ENCODE assay signal across 7 mouse cellular contexts in the genomic region with DNA sequence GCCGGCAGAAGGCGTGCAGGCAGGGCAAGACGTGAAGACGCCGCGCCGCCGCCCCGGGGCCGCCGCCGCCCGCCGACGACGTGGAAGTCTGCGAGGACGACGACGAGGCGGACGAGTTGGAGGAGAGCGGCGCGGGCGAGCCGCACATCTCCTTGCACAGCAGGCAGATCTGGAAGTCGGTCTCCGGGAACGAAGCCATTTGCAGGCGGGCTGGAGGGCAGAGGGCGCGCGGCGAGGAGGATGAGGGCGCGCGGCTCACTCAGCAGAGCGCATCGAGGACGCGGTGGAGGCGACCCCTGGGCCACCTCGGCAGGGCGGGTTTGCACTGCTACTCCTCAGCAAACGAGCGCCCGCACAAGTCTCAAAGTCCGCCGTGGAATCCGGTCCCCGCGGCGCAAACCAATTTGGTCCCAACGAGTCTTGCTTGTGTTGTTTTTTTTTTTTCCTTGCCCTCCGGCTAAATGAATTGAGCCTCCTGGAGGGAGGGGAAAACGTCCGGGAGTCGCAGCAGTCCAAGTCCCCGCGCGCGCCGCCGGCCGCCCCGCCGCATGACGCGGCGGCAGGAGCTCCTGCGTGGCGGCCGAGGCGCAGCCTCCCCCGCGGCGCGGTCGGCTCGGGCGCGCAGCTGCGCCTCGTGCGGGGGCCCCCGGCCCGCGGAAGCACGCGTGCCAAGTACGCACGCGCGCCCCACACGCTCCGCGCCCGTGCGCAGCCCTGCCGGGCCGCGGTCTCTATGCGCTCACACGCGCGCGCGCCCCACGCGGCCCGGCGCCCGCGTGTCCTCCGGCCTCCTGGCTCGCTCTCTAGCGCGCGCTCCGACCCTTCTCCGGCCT. TPM values are rescaled to one million over a fixed set of nuclear protein-coding genes. Genes with fewer than 3 reads are reported as not detected.
DNase-seq lines count a peak whose midpoint lies in the region; ATAC-seq lines count a peak whose summit lies in the region.

No protein-coding gene starts in this region.

- H3K9me3 ChIP-seq in lung, embryonic 16.5 days (ENCODE audit: control insufficient read depth, low read length) = no peaks in the 10 kb centered on the region
- no peaks in the 10 kb centered on the region for H3K9me3 ChIP-seq in embryonic facial prominence, embryonic 10.5 days
- H3K9me3 ChIP-seq in hindbrain, embryonic 15.5 days = no peaks in the 10 kb centered on the region

- H3K4me3 ChIP-seq in lung, embryonic 16.5 days (ENCODE audit: low read length) = peak overlapping the region; percentile 62
- H3K4me3 ChIP-seq in embryonic facial prominence, embryonic 10.5 days = peak overlapping the region; percentile 94
- H3K4me3 ChIP-seq in hindbrain, embryonic 15.5 days = peak overlapping the region; percentile 62

- peak overlapping the region; percentile 75 for H3K9ac ChIP-seq in lung, embryonic 16.5 days (ENCODE audit: low read length)
- peak overlapping the region; percentile 59 for H3K9ac ChIP-seq in hindbrain, embryonic 15.5 days

- DNase-seq in lung, postnatal 10 days = no peak
- DNase-seq in embryonic facial prominence, embryonic 10.5 days (ENCODE audit: low spot score) = peak; percentile 74
- DNase-seq in thymus, postnatal 4 days = peak; percentile 58
- no peak for DNase-seq in cerebellum, adult 9-10 months

- peak overlapping the region; percentile 85 for H3K4me2 ChIP-seq in lung, embryonic 16.5 days (ENCODE audit: low read depth, low read length)
- peak overlapping the region; percentile 96 for H3K4me2 ChIP-seq in hindbrain, embryonic 15.5 days

- no peaks in the 10 kb centered on the region for H3K36me3 ChIP-seq in lung, embryonic 16.5 days (ENCODE audit: control insufficient read depth, insufficient read depth, low read length)
- H3K36me3 ChIP-seq in embryonic facial prominence, embryonic 10.5 days (replicated peaks) = no peaks in the 10 kb centered on the region
- H3K36me3 ChIP-seq in hindbrain, embryonic 15.5 days = no peaks in the 10 kb centered on the region

- peaks cover 6% of the 10 kb centered on the region; the same call in 1 of the 2 replicates for H3K4me1 ChIP-seq in lung, embryonic 16.5 days (replicated peaks; ENCODE audit: control insufficient read depth, insufficient read depth, low read length)
- H3K4me1 ChIP-seq in embryonic facial prominence, embryonic 10.5 days = peaks cover 50% of the 10 kb centered on the region
- peaks cover 42% of the 10 kb centered on the region for H3K4me1 ChIP-seq in hindbrain, embryonic 15.5 days (replicated peaks)

- WGBS in lung, embryonic 16.5 days = under 1% methylated on average over 114 of the region's 122 CpGs
- under 1% methylated on average over 122 of the region's 122 CpGs for WGBS in embryonic facial prominence, embryonic 10.5 days
- under 1% methylated on average over 121 of the region's 122 CpGs for WGBS in hindbrain, embryonic 15.5 days

- ATAC-seq in lung, embryonic 16.5 days (ENCODE audit: low read depth) = peak; percentile 13
- peak; percentile 85 for ATAC-seq in hindbrain, embryonic 15.5 days (ENCODE audit: low FRiP score, low read depth)
- peak; percentile 19; the same call in 1 of the 2 replicates for ATAC-seq in megakaryocyte progenitor cell, adult 5-6 weeks (replicated peaks; ENCODE audit: poor library complexity)

- H3K27me3 ChIP-seq in lung, embryonic 16.5 days (ENCODE audit: control insufficient read depth, insufficient read depth, low read depth, low read length) = peaks cover 5% of the 10 kb centered on the region
- no peaks in the 10 kb centered on the region for H3K27me3 ChIP-seq in embryonic facial prominence, embryonic 10.5 days (replicated peaks; ENCODE audit: low read depth, poor library complexity, severe bottlenecking)
- H3K27me3 ChIP-seq in hindbrain, embryonic 15.5 days = peaks cover 45% of the 10 kb centered on the region

- peak overlapping the region; percentile 76 for H3K27ac ChIP-seq in lung, embryonic 16.5 days (ENCODE audit: low read length)
- H3K27ac ChIP-seq in embryonic facial prominence, embryonic 10.5 days (replicated peaks) = peak overlapping the region; percentile 99
- peak overlapping the region; percentile 61 for H3K27ac ChIP-seq in hindbrain, embryonic 15.5 days (replicated peaks)

RNA-seq across cellular contexts. Expression of a gene that starts 1.0 kb away (rescaled TPM):
- 0.79 and 0.87 TPM in 2 replicates for polyA plus RNA-seq in lung, embryonic 16.5 days (2015; fragmentation: Nextera tagmentation; extraction: Ambion mirVana)
- polyA plus RNA-seq in embryonic facial prominence, embryonic 10.5 days (2016; fragmentation: Nextera tagmentation; extraction: Ambion mirVana) = 7.8 and 9.4 TPM in 2 replicates
- polyA plus RNA-seq in hindbrain, embryonic 15.5 days (2015; fragmentation: Nextera tagmentation; extraction: Ambion mirVana) = 0.26 and 0.32 TPM in 2 replicates
- total RNA-seq in megakaryocyte progenitor cell, adult 5-6 weeks (2015) = 0.02 TPM in 1 of 2 replicates, not detected in the other
- not detected in 2 replicates for total RNA-seq in megakaryocyte progenitor cell, adult 5-6 weeks (2017)

RNA-seq across cellular contexts. Expression of a gene that starts 47.6 kb away (rescaled TPM):
- 0.21 and 0.72 TPM in 2 replicates for polyA plus RNA-seq in lung, embryonic 16.5 days (2015; fragmentation: Nextera tagmentation; extraction: Ambion mirVana)
- polyA plus RNA-seq in embryonic facial prominence, embryonic 10.5 days (2016; fragmentation: Nextera tagmentation; extraction: Ambion mirVana) = 1.0 and 1.2 TPM in 2 replicates
- not detected in 2 replicates for polyA plus RNA-seq in hindbrain, embryonic 15.5 days (2015; fragmentation: Nextera tagmentation; extraction: Ambion mirVana)
- not detected in 2 replicates for total RNA-seq in megakaryocyte progenitor cell, adult 5-6 weeks (2015)
- not detected in 2 replicates for total RNA-seq in megakaryocyte progenitor cell, adult 5-6 weeks (2017)

RNA-seq across cellular contexts. Expression of a gene that starts 58.4 kb away (rescaled TPM):
- 0.11 and 0.25 TPM in 2 replicates for polyA plus RNA-seq in lung, embryonic 16.5 days (2015; fragmentation: Nextera tagmentation; extraction: Ambion mirVana)
- 0.10 TPM in 1 of 2 replicates, not detected in the other for polyA plus RNA-seq in embryonic facial prominence, embryonic 10.5 days (2016; fragmentation: Nextera tagmentation; extraction: Ambion mirVana)
- polyA plus RNA-seq in hindbrain, embryonic 15.5 days (2015; fragmentation: Nextera tagmentation; extraction: Ambion mirVana) = not detected in 2 replicates
- not detected in 2 replicates for total RNA-seq in megakaryocyte progenitor cell, adult 5-6 weeks (2015)
- total RNA-seq in megakaryocyte progenitor cell, adult 5-6 weeks (2017) = not detected in 2 replicates

Comparison
In these comparisons a context has a peak if more than half of its experiments do, and no peak if none do; other contexts are left out.
1. ATAC-seq: peak in every context shown above with its lines; median percentile 85 in hindbrain, embryonic 15.5 days; 19 in megakaryocyte progenitor cell, adult 5-6 weeks; 13 in lung, embryonic 16.5 days.
2. DNase-seq: peak in embryonic facial prominence, embryonic 10.5 days (single experiment) and thymus, postnatal 4 days (single experiment); none in lung, postnatal 10 days (single experiment) and cerebellum, adult 9-10 months (single experiment).
3. Peak in every context shown above with its lines, with median percentiles within 50 percentile points of each other: H3K27ac ChIP-seq and H3K4me3 ChIP-seq.